Mouse (Mus musculus): ENCODE results near the gene Kcnj6.
"Not testable (repeated sequence)": the region's sequence is repeated elsewhere in the genome, so short reads cannot be mapped to it uniquely, and the experiment has no call there.

The Kcnj6 gene

DNA sequence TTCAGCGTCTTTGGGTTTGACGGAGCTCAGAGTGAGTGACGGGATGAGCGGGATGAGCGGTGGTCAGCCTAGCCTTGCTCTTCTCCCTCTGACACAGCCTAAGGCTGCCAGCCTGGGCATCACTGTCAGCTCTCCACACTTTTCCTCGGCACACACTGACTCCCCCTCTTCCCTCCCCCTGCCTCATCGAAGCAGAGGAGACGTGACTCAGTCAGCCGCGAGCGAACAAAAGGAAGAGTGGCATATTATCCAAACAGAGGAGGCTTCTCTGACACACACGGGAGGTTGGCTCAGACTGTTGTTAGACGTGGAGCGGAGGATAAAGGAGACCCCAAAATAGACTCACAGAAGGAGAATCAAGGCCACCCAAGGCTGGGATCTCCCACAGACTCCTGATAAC is 147.1 kb downstream of the Kcnj6 start:
- DNase-seq (ENCODE audit: low spot score): no peak

DNA sequence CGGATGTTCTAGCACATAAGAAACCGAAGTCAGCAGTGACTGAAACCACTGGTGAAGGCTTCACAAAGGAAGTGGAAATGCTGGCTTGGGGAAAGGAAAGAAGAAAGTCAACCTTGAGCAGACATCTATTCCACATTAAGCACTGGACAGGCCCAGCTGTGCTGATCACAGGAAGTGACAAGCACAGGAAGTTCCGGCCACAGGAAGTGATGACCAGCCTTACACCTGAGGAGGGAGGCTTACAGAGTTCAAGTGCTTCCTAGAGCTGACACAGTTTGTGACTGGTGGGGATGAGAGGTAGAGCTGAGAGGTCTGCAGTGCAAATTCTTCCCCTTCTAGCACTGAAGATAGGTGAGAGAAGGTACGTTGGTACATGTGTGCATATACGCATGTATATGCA is 151.5 kb downstream of the Kcnj6 start:
- DNase-seq (ENCODE audit: low spot score): no peak

DNA sequence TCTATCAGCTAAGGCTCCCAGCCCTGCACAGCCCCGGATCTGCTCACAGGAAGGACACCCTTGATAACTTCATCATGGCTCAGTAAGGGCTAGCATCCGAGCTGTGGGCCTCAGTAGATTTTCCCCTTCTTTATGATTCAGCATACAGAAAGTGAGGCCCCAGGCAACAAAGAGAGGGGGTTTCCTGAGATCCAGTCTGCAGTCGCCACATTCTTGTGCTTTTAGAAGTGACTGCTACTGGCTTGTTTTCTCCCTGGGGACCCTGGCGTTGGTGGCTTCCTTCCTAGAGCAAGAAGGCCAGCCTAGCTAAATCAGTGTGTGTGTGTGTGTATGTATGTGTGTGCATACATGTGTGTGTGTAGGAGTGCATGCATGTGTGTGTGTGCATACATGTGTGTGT is 152.7 kb downstream of the Kcnj6 start:
- no peak for DNase-seq (ENCODE audit: low spot score)

DNA sequence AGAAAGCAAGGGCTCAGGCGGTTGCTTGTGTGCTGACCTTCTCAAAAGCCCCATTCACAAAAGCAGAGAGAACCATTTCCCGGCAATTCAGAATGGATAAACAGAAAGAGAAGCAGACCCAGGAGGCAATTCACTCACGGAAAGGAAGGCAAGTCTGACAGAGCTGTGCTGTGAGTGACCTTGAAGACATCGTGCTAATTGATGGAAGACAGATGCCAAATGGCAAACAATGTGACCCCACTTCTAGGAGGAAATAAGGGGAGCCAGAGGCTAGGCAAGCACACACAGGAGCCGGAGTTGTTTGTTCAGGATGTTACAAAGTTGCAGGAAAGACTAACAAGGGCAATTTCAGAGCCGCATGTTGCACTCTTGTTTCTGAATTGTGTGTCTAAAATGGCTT is 158.1 kb downstream of the Kcnj6 start:
- peak; percentile 39 for DNase-seq (ENCODE audit: low spot score)

DNA sequence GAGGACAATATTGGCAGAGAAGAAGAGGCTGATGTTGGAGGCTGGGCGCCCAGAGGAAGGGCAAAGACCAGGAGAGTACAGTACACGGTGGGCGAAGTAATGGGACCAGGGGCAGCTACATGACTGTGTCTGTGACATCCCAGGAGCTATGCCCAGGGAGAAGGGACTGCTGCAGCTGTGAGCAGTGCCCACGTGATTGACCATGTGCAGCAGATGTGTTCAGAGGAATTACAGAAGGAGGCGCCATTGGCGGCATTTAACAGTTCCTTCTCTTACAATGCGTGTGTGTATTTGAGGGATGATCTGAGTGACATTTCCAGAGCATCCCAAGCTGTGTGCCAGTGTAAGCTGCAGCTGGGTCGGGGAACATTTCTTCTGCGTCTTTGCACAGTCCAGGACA is 159.6 kb downstream of the Kcnj6 start:
- DNase-seq (ENCODE audit: low spot score): no peak

DNA sequence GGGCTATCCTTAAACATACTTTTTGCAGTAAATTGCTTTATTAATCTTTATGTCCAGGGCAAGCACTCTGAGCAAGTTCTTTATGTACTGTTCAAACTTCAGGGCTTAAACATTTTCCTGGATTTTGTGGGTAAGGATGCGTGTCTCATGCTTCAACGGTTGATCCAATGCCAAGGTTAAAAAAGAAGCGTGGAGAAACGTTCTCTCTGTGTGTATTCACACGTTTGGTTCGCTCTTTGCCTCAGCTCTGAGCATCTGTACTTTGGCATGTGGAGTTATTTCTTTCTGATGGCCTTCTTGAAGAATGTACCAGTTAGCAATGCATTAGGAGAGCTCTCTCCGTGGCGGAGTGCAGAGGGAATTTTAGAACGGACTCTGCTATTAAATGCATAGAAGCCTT is 163.0 kb downstream of the Kcnj6 start:
- no peak for DNase-seq (ENCODE audit: low spot score)

DNA sequence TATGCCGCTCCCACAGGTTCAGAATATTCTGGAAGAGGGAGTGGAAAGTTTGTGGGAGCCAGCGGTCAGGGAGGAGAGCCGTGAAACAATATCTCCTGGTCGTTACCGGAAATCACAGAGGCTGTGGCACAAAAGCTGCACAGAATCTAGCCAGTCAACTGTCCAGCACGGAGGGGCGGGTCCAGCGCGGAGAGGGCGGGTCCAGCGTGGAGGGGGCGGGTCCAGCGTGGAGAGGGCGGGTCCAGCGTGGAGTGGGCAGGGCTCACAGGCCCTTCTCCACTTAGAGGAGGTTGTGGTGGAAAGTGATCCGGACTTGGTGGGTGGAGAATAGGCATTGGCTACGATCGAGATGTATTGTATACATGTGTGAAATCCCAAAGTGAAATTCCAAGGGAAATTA is 169.3 kb downstream of the Kcnj6 start:
- no peak for DNase-seq (ENCODE audit: low spot score)

DNA sequence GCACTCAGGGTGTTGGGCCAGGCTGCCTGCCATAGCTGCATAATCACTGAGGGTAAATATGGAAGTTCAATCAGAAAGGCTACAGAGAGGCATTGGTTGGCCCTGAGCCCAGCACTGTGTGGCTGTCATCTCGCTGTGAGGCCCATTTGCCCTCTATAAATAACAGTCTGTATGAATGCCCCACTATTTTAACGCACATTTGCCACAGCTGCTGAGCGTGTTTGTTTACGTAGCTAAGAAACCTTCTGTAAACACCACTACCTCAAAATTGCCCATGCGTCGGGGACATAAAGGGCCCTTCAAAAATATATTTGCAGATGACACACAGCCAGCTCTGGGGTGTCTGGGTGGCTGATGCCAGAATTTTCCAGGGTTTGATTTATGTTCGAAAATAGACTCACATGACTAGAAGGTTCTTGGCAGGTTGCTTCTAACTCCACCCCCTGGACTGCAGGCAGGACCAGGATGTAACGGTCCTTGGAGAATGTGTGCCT is 170.4 kb downstream of the Kcnj6 start:
- no peak for DNase-seq (ENCODE audit: low spot score)

DNA sequence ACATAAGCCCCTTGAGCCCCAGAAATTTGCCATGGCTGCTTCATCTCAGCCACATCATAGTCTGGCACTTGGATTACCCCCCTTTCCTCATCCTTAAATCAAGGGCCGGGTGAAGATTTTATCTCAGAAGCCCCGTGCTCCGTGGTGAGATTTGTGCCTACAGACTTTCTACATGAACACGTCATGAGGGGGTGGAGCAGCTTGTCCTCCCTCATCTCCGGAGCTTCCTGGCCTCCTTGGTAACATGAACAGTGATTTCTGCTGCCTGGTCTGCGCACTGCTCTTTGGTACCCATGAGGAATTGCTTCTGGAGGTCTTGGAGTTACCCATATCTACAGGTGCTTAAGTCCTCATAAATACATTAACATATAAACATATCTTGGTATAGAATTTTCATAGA is 172.2 kb downstream of the Kcnj6 start:
- DNase-seq (ENCODE audit: low spot score): no peak

DNA sequence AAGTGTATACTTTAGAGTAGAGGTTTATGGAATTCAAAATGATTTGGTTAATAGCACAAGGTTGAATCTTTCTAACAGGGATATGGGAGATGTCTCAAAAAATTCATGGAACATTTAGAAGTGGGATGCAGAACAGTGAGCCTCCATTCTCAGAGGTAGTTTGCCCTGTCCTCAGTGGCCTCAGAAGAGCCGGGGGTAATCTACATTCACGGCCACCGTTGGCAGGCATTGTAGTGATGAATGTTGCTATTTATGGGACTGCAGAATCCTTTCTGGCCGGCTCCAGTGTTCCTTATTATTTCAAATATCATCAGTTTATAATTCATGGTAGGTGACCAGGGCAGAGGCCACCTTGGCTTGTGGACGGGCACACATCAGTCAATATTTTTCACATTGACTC is 174.9 kb downstream of the Kcnj6 start:
- no peak for DNase-seq (ENCODE audit: low spot score)

DNA sequence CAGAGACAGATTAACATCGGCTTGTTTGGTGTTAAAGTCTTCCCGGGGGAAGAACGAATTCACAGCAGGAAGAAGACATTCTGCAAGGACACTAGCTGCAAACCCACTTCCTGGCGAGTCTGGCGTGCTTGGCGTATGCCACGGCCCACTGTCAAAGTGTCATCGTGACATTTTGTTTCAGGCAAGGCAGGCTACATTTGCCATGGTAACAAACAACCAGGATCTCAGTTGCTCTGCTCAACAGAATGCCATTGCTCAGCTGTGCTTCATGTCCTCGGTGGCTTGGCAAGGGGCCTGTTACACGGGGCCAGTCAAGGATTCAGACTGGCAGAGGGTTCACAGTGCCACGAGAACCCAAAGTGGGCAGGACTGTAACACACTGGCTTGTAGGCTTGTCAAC is 175.9 kb downstream of the Kcnj6 start:
- DNase-seq (ENCODE audit: low spot score): no peak

DNA sequence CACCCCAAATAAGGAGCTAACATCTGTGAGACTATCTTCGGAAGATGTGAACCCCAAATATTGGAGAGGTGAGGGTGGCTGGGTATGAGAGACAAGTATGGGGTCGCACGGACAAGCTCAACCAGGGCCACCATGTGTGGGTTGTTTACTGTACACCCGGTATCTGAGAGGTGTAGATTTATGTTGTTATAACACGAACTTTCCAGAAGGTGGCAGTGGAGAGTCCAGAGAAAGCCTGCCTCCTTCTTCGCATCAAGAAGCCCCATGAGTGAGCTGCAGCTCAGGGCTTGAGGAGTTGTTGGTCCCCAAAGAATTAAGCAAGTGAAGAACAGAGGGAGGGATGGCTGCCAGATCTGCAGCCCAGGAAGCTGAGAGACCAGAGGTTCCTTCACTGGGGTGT is 181.1 kb downstream of the Kcnj6 start:
- DNase-seq (ENCODE audit: low spot score): peak; percentile 79

DNA sequence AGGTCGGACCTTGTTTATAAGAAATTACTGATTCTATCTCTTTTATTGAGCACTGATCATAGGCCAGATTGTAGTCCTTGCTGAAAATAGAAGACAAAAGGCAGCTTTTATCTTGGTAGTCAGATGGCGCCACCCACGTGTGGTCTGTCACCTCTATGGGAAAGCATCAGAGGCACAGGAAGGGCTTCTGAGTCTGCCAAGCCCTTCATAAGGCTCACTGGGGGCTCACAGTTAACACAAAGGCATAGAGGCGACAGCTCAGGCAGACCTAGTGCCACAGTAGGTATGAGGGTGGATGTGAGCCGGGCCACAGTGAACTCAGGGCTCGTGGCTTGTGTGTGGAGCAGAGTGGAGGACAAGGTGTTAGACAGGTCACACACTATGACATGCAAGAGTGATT is 181.6 kb downstream of the Kcnj6 start:
- DNase-seq (ENCODE audit: low spot score): no peak

DNA sequence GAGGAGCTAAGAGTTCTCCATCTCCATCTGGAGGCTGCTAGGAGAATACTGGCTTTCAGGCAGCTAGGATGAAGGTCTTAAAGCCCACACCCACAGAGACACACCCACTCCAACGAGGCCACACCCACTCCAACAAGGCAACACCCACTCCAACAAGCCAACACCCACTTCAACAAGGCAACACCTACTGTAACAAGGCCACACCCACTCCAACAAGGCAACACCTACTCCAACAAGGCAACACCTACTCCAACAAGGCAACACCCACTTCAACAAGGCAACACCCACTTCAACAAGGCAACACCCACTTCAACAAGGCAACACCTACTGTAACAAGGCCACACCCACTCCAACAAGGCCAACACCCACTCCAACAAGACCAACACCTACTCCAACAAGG is 188.2 kb downstream of the Kcnj6 start:
- DNase-seq (ENCODE audit: low spot score): not testable (repeated sequence)

DNA sequence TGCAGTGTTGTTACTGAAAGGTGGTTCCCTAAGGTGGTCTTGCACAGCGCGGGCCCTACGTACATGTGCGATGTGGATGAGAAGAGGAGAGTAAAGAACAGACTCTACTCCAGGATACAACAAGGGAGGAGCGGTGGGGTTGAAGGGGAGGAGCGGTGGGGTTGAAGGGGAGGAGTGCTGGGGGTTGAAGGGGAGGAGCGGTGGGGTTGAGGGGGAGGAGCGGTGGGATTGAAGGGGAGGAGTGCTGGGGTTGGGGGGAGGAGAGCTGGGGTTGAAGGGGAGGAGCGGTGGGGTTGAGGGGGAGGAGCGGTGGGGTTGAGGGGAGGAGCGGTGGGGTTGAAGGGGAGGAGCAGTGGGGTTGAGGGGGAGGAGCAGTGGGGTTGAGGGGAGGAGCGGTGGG is 199.3 kb downstream of the Kcnj6 start:
- DNase-seq (ENCODE audit: low spot score): no peak

DNA sequence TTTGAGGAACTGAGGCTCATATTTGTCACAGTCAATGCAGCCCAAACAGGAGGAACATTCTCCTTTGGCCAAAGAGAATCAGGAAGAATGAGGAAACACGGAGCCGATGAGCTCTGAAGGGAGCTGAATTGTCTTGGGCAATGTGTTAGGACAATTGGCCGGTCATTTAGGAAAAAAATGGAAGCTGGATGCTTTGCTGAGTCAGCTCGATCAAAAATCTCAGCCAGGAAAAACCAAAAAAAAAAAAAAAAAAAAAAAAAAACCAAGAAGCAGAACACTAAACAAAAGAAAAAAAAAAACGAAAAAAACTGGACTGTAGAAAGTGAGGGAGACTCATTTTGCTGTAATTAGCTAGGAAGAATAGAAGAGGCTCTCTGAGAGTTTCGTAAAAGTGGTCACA is 200.1 kb downstream of the Kcnj6 start:
- no peak for DNase-seq (ENCODE audit: low spot score)

DNA sequence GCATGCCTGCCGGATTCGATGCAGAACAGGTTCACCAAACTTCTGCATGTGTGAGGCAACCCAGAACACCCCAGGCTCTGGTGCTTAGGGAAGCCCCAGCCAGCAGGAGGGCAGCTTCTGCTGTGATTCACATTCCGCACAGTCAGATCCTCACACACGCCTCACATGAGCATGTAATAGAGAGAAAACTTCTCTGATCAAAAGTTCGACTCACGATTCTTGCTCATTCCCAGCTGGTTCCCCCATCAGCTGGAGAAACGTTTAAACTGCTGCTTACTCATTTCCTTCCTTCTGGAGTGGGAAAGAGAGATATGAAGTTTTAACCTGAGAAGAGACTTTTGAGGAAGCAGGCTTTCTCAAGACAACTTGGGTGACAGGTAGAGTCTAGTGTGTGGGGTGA is 204.5 kb downstream of the Kcnj6 start:
- no peak for DNase-seq (ENCODE audit: low spot score)

DNA sequence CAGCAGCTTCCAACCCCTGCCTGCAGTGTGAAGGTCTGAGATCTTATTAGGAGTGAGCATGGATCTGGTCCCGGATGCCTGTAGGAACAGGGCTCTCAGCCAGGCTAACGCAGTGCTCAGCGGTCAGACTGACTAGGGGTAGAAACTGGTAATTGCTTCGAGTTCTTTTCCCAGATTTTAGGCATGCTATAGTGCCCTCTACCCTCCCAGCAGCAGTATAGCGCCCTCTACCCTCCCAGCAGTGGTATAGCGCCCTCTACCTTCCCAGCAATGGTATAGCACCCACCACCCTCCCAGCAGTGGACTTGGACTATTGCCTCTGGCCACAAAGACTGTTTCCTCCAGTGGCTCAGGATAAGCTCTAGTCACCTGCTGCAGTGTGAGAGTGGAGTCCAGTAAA is 207.5 kb downstream of the Kcnj6 start:
- DNase-seq (ENCODE audit: low spot score): peak; percentile 47

DNA sequence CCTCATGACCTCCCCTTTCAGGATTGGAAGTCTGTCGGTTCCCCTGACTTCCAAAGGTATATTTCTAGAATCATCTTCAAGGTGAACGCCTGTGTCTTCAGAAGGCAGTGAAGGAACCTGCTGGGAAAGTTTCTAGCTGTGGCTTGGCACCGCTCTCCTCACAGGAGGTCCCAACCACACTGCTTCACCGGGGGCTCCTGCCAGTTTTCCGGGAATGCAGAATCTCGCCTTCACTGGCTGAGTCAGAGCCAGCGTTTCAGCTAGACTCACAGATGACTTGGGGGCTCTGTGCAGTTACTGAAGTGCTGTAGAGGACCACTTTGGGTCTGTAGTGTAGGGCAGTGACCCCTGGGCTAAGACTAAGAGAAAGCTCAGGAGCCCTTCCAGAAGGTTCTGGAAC is 208.8 kb downstream of the Kcnj6 start:
- DNase-seq (ENCODE audit: low spot score): no peak

DNA sequence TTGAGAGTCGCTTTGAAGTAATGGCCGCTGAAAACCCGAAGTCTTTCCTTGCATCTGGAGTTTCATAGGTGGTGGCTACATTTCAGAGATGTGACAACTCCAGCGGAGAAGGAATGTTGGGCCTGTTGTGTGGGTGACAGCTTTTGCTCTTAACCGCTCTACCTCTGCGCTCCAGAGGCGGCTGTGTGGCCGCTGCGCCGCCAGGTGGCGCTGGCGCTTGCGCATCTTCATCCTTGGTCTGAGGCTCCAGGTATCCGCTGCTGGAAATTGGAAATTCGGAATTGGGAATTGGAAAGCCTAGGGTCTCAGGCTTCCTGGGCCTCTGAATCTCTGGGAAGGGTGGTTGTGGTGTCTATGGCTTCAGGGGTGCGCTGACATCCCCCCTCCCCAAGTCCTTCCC is 209.3 kb downstream of the Kcnj6 start:
- peak; percentile 74 for DNase-seq (ENCODE audit: low spot score)

DNA sequence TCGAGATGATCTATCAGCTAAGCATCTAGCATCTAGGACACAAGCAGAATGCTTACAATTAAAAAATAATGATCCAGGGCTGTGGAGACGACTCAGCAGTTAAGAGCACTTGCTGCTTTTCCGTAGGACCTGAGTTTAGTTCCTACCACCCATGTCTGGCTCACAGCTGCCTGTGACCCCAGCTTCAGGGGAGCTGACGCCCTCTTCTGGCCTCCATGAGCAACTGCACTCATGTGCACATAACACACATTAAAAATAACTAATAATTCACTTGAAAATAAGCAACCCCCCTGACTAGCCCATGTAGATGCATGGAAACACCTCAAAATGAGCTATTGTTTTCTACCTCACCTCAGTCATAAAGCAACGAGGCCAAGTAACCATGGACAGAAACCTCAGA is 211.6 kb downstream of the Kcnj6 start:
- DNase-seq (ENCODE audit: low spot score): no peak

DNA sequence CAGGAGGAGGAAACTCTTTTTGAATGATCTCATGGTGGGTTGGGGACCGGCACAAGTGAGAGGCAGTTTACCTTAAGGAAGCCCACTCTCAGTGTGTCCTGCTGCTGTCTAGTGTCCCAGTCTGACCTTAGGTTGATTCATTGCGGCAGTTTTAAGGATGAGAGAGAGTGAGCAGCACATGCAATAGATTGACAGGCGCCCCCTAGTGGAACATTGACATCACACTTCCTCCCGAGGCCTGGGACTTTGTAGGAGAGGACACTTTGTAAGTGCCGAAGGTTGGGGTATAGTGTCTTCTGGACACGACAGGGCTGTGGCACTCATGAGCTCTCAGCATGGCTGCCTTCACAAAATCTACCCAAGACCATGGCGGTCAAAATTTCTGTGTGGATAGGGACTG is 213.8 kb downstream of the Kcnj6 start:
- DNase-seq (ENCODE audit: low spot score): peak; percentile 29

DNA sequence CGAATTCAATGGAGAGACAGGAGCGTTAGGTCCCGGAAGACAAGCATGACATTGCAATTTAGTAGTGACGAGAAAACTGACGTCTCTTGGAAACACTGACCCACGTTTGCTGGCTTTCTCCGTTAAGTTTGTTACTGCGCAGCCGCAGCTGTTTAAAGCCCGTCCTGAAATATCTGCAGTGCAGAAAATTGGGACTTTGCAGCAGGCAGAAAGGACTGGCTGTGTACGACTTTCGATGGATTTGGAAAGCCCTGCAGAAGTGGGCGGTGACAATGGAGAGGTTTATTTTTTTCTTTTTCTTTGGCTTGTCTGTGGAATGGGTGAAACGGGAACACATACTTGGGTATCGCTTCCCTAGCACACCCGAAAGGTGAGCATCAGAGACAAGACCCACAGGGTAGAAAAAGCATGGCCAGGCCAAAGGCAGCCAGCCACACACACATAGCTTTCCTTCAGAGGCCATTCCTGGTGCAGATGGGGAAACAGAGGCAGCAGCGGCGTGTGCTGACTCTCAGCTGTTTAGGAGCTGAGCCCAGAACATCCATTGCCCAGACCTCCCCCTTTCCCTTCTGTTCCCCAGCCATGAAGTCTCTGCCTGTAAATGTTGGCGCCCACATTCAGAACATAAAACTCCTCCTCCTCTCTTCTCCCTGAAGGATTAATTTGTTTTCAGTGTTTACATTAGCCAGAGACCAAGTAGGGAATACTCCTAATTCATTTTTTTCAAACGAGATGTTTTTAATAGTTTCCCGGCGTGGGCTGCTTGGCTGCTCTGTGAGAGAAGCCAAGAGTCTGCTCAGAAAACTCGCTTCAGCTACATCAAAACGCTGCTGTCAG is 215.2 kb downstream of the Kcnj6 start:
- no peak for DNase-seq (ENCODE audit: low spot score)

DNA sequence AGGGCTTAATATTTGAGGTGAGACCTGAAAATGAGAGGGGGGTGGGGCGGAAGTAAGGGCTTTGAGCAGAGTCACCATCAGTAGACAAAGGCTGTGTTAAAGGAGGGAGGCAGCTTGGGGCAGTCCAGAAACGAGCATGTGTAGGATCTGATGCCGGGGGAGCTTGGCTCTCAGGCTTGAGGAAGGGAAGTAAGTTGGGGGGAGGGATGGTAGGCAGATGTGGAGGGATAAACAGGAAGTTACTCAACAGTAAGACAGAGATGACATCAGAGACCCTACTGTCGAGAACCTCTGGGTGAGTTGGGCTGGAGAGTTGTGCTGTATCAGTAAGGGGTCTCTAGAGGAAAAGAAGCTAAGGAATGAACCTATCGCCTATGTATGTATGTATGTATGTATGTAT is 223.6 kb downstream of the Kcnj6 start:
- DNase-seq (ENCODE audit: low spot score): no peak

Measured in embryo, embryonic 10.5 days (tissue).